ENCODE assay signal across 8 mouse cellular contexts in the genomic region with DNA sequence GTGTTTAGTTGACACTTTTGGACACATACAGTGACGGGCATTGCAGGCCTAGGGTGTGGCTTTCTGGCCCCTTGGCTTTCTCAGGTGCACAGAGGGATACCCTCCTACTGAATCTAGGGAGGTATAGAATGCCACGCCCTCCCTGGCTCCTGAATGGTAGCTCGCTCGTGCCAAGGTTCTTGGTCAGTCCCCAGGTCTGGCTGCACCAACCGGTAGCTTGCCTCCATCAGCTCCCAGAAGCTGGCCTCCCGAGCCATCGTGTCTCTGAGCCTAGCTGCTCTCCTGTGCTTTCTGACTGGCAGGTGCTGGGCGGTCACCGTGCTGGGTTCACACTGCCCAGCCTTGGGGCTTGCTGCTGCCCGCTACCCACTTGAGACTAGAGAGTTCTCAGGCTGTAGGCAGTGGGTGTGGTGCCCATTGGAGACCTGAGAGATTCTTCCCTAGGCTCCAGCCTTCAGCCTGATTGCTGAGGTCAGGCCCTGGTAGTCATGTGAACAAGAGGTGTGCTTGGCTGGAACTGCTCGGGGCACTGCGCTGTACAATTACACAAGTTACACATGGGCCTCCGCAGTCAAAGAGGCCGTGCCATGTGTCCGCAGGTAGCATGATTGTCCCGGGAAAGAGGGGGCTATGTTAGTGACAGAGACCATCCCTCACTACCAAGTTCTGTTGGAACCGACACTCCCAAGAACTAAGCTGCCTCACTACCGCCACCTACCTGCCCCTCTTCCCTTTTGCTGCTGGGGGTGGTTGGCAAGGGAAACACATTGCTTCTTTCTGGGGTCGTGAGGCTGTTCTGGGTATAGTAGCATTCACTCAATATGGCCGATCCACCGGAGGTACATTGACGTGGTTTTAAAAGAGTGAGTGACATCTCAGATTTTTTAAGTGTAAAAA. TPM values are rescaled to one million over a fixed set of nuclear protein-coding genes. Genes with fewer than 3 reads are reported as not detected.
DNase-seq lines count a peak whose midpoint lies in the region; ATAC-seq and TF ChIP-seq lines count a peak whose summit lies in the region.

No protein-coding gene starts in this region.

- DNase-seq in liver, embryonic 11.5 days (ENCODE audit: low spot score) = no peak
- peak; percentile 56 for DNase-seq in lung, postnatal 10 days
- DNase-seq in gastrocnemius, adult 18-20 months (ENCODE audit: low spot score) = no peak
- DNase-seq in adrenal gland, postnatal 25 days = no peak
- DNase-seq in c-Kit-positive CD71-positive TER-119-positive erythroid progenitor cells, embryonic 14.5 days (ENCODE audit: low spot score) = no peak

- H3K4me2 ChIP-seq in liver, embryonic 12.5 days = no peak overlapping the region
- H3K4me2 ChIP-seq in liver, embryonic 11.5 days = no peak overlapping the region
- no peak overlapping the region for H3K4me2 ChIP-seq in heart, embryonic 12.5 days

- H3K9ac ChIP-seq in liver, embryonic 12.5 days = no peak overlapping the region
- no peak overlapping the region for H3K9ac ChIP-seq in liver, embryonic 11.5 days (ENCODE audit: low read depth, low read length)
- H3K9ac ChIP-seq in heart, embryonic 12.5 days = 0 out of 2 replicates have a peak overlapping the region, but pooled peaks have one; percentile 21

- no peaks in the 10 kb centered on the region for H3K27me3 ChIP-seq in liver, embryonic 12.5 days (replicated peaks)
- H3K27me3 ChIP-seq in liver, embryonic 11.5 days (replicated peaks; ENCODE audit: control insufficient read depth, insufficient read depth, low read length) = no peaks in the 10 kb centered on the region
- H3K27me3 ChIP-seq in heart, embryonic 12.5 days (replicated peaks) = no peaks in the 10 kb centered on the region

- H3K27ac ChIP-seq in liver, embryonic 12.5 days = 0 out of 2 replicates have a peak overlapping the region, but pooled peaks have one; percentile 18
- H3K27ac ChIP-seq in liver, embryonic 11.5 days (ENCODE audit: low read depth, low read length) = no peak overlapping the region
- no peak overlapping the region for H3K27ac ChIP-seq in bone marrow, adult 2 months (ENCODE audit: control insufficient read depth, insufficient read depth, low read depth, low read length, poor library complexity)
- peak overlapping the region; percentile 91 for H3K27ac ChIP-seq in heart, embryonic 12.5 days (ENCODE audit: poor library complexity, severe bottlenecking)

- peaks cover 89% of the 10 kb centered on the region for H3K4me1 ChIP-seq in liver, embryonic 12.5 days
- H3K4me1 ChIP-seq in liver, embryonic 11.5 days (replicated peaks; ENCODE audit: control insufficient read depth, insufficient read depth, low read length) = peaks cover 61% of the 10 kb centered on the region
- H3K4me1 ChIP-seq in bone marrow, adult 2 months (ENCODE audit: control insufficient read depth, insufficient read depth, low read length) = peaks cover 10% of the 10 kb centered on the region
- peaks cover 98% of the 10 kb centered on the region for H3K4me1 ChIP-seq in heart, embryonic 12.5 days (replicated peaks)

- no peaks in the 10 kb centered on the region for H3K9me3 ChIP-seq in liver, embryonic 12.5 days (replicated peaks)
- no peaks in the 10 kb centered on the region for H3K9me3 ChIP-seq in liver, embryonic 11.5 days (ENCODE audit: control insufficient read depth, low read length)
- H3K9me3 ChIP-seq in heart, embryonic 12.5 days (replicated peaks) = no peaks in the 10 kb centered on the region

- no peak overlapping the region for H3K4me3 ChIP-seq in liver, embryonic 12.5 days
- H3K4me3 ChIP-seq in liver, embryonic 11.5 days (ENCODE audit: low read depth, low read length) = no peak overlapping the region
- no peak overlapping the region for H3K4me3 ChIP-seq in bone marrow, adult 2 months (replicated peaks; ENCODE audit: control insufficient read depth, low read depth, low read length)
- H3K4me3 ChIP-seq in heart, embryonic 12.5 days = no peak overlapping the region

- TF ChIP-seq CTCF in bone marrow, adult 2 months (IDR thresholded peaks at IDR 0.05; ENCODE audit: control insufficient read depth, insufficient read depth, low read length) = peak; percentile 60; the same call in 1 of the 2 replicates

- no peak for TF ChIP-seq POLR2A in bone marrow, adult 2 months (IDR thresholded peaks at IDR 0.05; ENCODE audit: borderline replicate concordance, control insufficient read depth, low read depth, low read length)

- 78% methylated on average over 22 of the region's 22 CpGs for WGBS in liver, embryonic 12.5 days (ENCODE audit: insufficient replicate concordance)
- WGBS in liver, embryonic 11.5 days = 81% methylated on average over 22 of the region's 22 CpGs
- 79% methylated on average over 22 of the region's 22 CpGs for WGBS in bone marrow, adult 2 months
- WGBS in heart, embryonic 12.5 days = 76% methylated on average over 22 of the region's 22 CpGs

- no peak for ATAC-seq in liver, embryonic 12.5 days
- no peak for ATAC-seq in liver, embryonic 11.5 days (replicated peaks; ENCODE audit: low FRiP score)
- ATAC-seq in heart, embryonic 12.5 days (ENCODE audit: insufficient number of reproducible peaks, low FRiP score) = no peak

- H3K36me3 ChIP-seq in liver, embryonic 12.5 days = peaks cover 99% of the 10 kb centered on the region
- peaks cover 17% of the 10 kb centered on the region for H3K36me3 ChIP-seq in liver, embryonic 11.5 days (ENCODE audit: control insufficient read depth, insufficient read depth, low read length)
- peaks cover 29% of the 10 kb centered on the region for H3K36me3 ChIP-seq in heart, embryonic 12.5 days

RNA-seq across cellular contexts. Expression of a gene that starts 27.3 kb away (rescaled TPM):
- 77.5 and 81.2 TPM in 2 replicates for polyA plus RNA-seq in liver, embryonic 12.5 days (2016; fragmentation: Nextera tagmentation; extraction: Ambion mirVana)
- polyA plus RNA-seq in liver, embryonic 11.5 days (2014; fragmentation: Nextera tagmentation; extraction: Ambion mirVana) = 125 and 127 TPM in 2 replicates
- 14.7 and 20.0 TPM in 2 replicates for polyA plus RNA-seq in bone marrow, adult 2 months (2011; ENCODE audit: insufficient read depth, insufficient read length, low replicate concordance, missing spikeins)
- polyA plus RNA-seq in heart, embryonic 12.5 days (2016; fragmentation: Nextera tagmentation; extraction: Ambion mirVana) = 63.4 and 66.8 TPM in 2 replicates
- total RNA-seq in gastrocnemius, adult 18-20 months (2021) = under 1 TPM in 1 of 2 experiments, not detected in 1; 0.80 TPM
- 12.2 and 12.4 TPM in 2 replicates for total RNA-seq in adrenal gland, postnatal 25 days (2021)

Comparison
In these comparisons a context has a peak if more than half of its experiments do, and no peak if none do; other contexts are left out.
1. H3K27ac ChIP-seq: peak in liver, embryonic 12.5 days (single experiment) and heart, embryonic 12.5 days (single experiment); none in liver, embryonic 11.5 days (single experiment) and bone marrow, adult 2 months (single experiment).